Mouse (Mus musculus) neural tube, embryonic 13.5 days (tissue): Measurements from ENCODE around the gene Myh10. TPM values are rescaled to one million over a fixed set of nuclear protein-coding genes. Genes with fewer than 3 reads are reported as not detected.
A peak's percentile ranks its signal among the peaks of the same experiment; 100 is the strongest.

Experiments
- ATAC-seq: fragments of 200-750 bp; cut with Nextera tagmentation; 2 replicates; pipeline ENCODE4 v1.8.0; 2017; ENCODE audit warnings: low read depth, mild to moderate bottlenecking, moderate TSS enrichment, moderate library complexity
- H3K27ac ChIP-seq: fragments of 300-500 bp; sonication (generic); replicated peaks from 2 replicates; pipeline ENCODE4 v1.5.1; 2015; ENCODE audit warnings: moderate library complexity, mild to moderate bottlenecking, inconsistent platforms
- H3K27me3 ChIP-seq: fragments of 300-500 bp; sonication (generic); 2 replicates; pipeline ENCODE4 v1.6.1; 2015; ENCODE audit warnings: mild to moderate bottlenecking, inconsistent platforms
- H3K36me3 ChIP-seq: fragments of 300-500 bp; sonication (generic); 2 replicates; pipeline ENCODE4 v1.6.1; 2015; ENCODE audit warnings: mild to moderate bottlenecking, inconsistent platforms
- H3K4me1 ChIP-seq: fragments of 300-500 bp; sonication (generic); replicated peaks from 2 replicates; pipeline ENCODE4 v1.6.1; 2015; ENCODE audit warnings: inconsistent platforms
- H3K4me2 ChIP-seq: fragments of 300-500 bp; sonication (generic); 2 replicates; pipeline ENCODE4 v1.6.1; 2015; ENCODE audit warnings: inconsistent platforms, mild to moderate bottlenecking, moderate library complexity
- H3K4me3 ChIP-seq: fragments of 300-500 bp; sonication (generic); 2 replicates; pipeline ENCODE4 v1.5.1; 2015; ENCODE audit warnings: mild to moderate bottlenecking, inconsistent platforms
- H3K9ac ChIP-seq: fragments of 300-500 bp; sonication (generic); 2 replicates; pipeline ENCODE4 v1.6.1; 2015; ENCODE audit warnings: moderate library complexity, mild to moderate bottlenecking, inconsistent platforms
- H3K9me3 ChIP-seq: fragments of 300-500 bp; sonication (generic); 2 replicates; pipeline ENCODE4 v1.6.1; 2016; ENCODE audit warnings: inconsistent platforms
- WGBS: fragments of 180-500 bp; shearing (Covaris S2); methylation state at CpG from one replicate; pipeline ENCODE4 v1.1.7; 2015; 5-methylcytosine and 5-hydroxymethylcytosine counted together
- polyA plus RNA-seq: library from polyadenylated mRNA; unstranded; fragments of >200 nt; fragmentation: Nextera tagmentation; extraction: Ambion mirVana; gene quantifications from 2 replicates; pipeline ENCODE4 v1.2.1, GENCODE M21; 2015

The Myh10 gene
- polyA plus RNA-seq, 1 experiment from 2014 or later = 76.5 TPM

GRCm38 (mm10) chr11:68674071-68674470, 17.3 kb upstream of the Myh10 start:
- no peak for ATAC-seq
- no peak overlapping the region for H3K4me3 ChIP-seq
- H3K9me3 ChIP-seq = no peaks in the 10 kb centered on the region
- 80% methylated on average over 3 of the region's 3 CpGs for WGBS
- no peak overlapping the region for H3K27ac ChIP-seq
- no peak overlapping the region for H3K4me2 ChIP-seq
- no peaks in the 10 kb centered on the region for H3K4me1 ChIP-seq
- H3K9ac ChIP-seq = no peak overlapping the region
- H3K27me3 ChIP-seq = no peaks in the 10 kb centered on the region
- H3K36me3 ChIP-seq = no peaks in the 10 kb centered on the region

- no peaks in the 10 kb centered on the region for H3K9me3 ChIP-seq
- no peak overlapping the region for H3K27ac ChIP-seq
- no peak overlapping the region for H3K4me2 ChIP-seq
- WGBS = 76% methylated on average over 3 of the region's 3 CpGs
- no peaks in the 10 kb centered on the region for H3K4me1 ChIP-seq
- no peak overlapping the region for H3K4me3 ChIP-seq
- no peak for ATAC-seq
- no peaks in the 10 kb centered on the region for H3K36me3 ChIP-seq
- no peak overlapping the region for H3K9ac ChIP-seq
- H3K27me3 ChIP-seq = no peaks in the 10 kb centered on the region
Observed at GRCm38 (mm10) chr11:68674643-68675042, 16.7 kb upstream of the Myh10 start.

- no peaks in the 10 kb centered on the region for H3K27me3 ChIP-seq
- H3K4me2 ChIP-seq = no peak overlapping the region
- H3K9ac ChIP-seq = no peak overlapping the region
- no peaks in the 10 kb centered on the region for H3K36me3 ChIP-seq
- ATAC-seq = no peak
- WGBS = 89% methylated on average over 3 of the region's 3 CpGs
- H3K4me3 ChIP-seq = no peak overlapping the region
- H3K27ac ChIP-seq = no peak overlapping the region
- H3K4me1 ChIP-seq = no peaks in the 10 kb centered on the region
- no peaks in the 10 kb centered on the region for H3K9me3 ChIP-seq
Observed at GRCm38 (mm10) chr11:68675274-68675673, 16.1 kb upstream of the Myh10 start.

DNA sequence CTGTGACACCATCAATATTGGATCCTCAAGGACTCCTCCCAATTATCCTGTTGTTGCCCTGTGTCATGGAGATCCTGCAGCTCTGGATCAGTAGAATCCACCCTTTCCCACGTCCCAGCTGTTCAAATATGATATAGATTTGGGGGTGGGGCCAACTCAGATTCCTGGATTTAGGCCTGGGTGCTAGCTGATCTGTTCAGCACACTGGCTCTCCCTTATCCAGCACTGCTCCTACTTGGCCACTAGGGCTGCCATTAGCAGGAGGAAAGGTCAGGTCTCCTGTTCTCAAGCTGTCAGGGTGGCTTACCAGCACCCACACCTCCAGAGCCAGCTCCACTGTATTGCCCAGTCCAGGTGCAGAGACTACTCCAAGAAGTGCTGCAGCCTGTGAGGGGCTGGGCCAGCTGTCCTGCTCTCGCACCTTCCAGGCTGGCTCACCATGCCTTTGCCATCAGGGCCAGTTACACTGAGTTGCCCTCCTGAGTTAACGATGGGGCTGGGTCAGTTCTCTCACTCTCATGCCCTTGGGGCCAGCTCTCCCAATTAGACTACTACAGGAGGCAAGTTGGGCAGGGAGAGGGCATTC, 10.0 kb upstream of the Myh10 start:
- ATAC-seq = no peak
- no peaks in the 10 kb centered on the region for H3K27me3 ChIP-seq
- no peaks in the 10 kb centered on the region for H3K4me1 ChIP-seq
- no peak overlapping the region for H3K27ac ChIP-seq
- H3K4me2 ChIP-seq = no peak overlapping the region
- H3K4me3 ChIP-seq = no peak overlapping the region
- H3K9me3 ChIP-seq = no peaks in the 10 kb centered on the region
- 67% methylated on average over 3 of the region's 3 CpGs for WGBS
- no peak overlapping the region for H3K9ac ChIP-seq
- H3K36me3 ChIP-seq = no peaks in the 10 kb centered on the region

DNA sequence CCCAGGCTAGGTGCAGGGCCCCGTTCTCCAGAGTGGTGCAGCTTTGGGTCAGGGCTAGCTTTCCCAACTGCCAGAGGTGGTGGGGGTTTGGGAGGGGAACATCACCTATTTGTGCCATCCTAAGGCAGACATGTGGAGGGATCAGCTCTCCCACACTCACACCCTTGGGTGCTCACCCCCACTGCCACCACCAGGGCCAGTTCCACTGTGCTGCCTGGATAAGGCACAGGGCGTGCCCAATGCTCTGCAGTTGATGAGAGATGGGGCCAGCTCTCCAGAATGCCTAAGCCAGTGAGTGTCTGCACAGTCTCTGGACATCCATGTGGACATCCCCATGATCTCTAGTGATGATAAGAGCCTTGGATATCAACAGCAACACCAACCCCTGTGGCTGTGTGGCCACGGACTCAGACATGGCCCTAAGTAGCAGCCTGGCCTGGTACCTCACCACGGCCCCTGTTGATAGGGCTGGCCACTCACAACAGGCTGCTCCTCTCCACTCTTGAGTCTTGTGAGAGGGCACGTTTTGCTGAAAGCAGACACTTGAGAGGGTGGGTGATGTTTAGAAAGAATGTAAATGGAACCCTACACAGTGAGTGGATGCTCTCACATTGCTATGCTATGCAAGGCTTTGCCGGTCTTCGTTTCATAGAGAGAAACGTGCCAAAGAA, 9.1 kb upstream of the Myh10 start:
- no peak overlapping the region for H3K27ac ChIP-seq
- no peaks in the 10 kb centered on the region for H3K9me3 ChIP-seq

GRCm38 (mm10) chr11:68686001-68686400, 5.4 kb upstream of the Myh10 start:
- Histone ChIP-seq H3K9me3 (no peaks in the 10 kb centered on the region), H3K27ac (no peak overlapping the region), H3K27me3 (no peaks in the 10 kb centered on the region), H3K4me3 (no peak overlapping the region), H3K36me3 (no peaks in the 10 kb centered on the region), H3K4me2 (no peak overlapping the region), H3K4me1 (peaks cover 5% of the 10 kb centered on the region), H3K9ac (no peak overlapping the region)
- ATAC-seq = no peak
- 82% methylated on average over 5 of the region's 5 CpGs for WGBS

More for the DNA sequence above, 9.1 kb upstream of the Myh10 start:
- Histone ChIP-seq H3K4me2 (no peak overlapping the region), H3K4me3 (no peak overlapping the region), H3K9ac (no peak overlapping the region), H3K4me1 (no peaks in the 10 kb centered on the region), H3K36me3 (no peaks in the 10 kb centered on the region), H3K27me3 (no peaks in the 10 kb centered on the region)
- ATAC-seq = no peak
- WGBS = 87% methylated on average over 8 of the region's 8 CpGs

- ATAC-seq = no peak
- Histone ChIP-seq H3K4me1 (peaks cover 14% of the 10 kb centered on the region), H3K4me2 (no peak overlapping the region), H3K27me3 (no peaks in the 10 kb centered on the region), H3K4me3 (no peak overlapping the region), H3K9ac (no peak overlapping the region), H3K9me3 (no peaks in the 10 kb centered on the region), H3K36me3 (no peaks in the 10 kb centered on the region), H3K27ac (no peak overlapping the region)
- 71% methylated on average over 1 of the region's 1 CpGs for WGBS
Observed at GRCm38 (mm10) chr11:68689304-68689703, 2.1 kb upstream of the Myh10 start.

DNA sequence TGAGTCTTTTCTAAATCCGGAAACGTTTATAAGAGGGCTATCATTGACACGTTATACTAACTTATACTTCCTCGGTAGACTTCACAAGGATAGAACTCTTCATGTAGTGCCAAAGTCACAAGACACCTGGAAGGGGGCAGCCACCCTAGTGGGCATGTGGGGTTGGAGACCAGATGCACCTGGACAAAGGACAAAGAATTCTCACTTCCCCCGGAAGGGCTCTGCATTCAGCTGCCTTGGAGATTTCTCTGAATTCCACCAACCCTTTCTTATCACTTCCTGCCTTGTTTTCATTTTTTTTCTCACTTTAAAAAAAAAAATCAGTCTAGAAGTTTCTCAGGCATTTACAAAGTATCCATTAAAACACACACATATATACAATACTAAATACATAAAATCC, 894 bp upstream of the Myh10 start:
- 69% methylated on average over 5 of the region's 5 CpGs for WGBS
- H3K4me2 ChIP-seq = 0 out of 2 replicates have a peak overlapping the region, but pooled peaks have one; percentile 4
- H3K4me3 ChIP-seq = no peak overlapping the region

GRCm38 (mm10) chr11:68692010-68692692, 792 bp downstream of the Myh10 start:
- peak overlapping the region; percentile 71 for H3K4me2 ChIP-seq

More for the DNA sequence above, 894 bp upstream of the Myh10 start:
- Histone ChIP-seq H3K9me3 (no peaks in the 10 kb centered on the region), H3K27me3 (no peaks in the 10 kb centered on the region), H3K36me3 (no peaks in the 10 kb centered on the region), H3K4me1 (peaks cover 25% of the 10 kb centered on the region), H3K27ac (no peak overlapping the region), H3K9ac (no peak overlapping the region)
- no peak for ATAC-seq

DNA sequence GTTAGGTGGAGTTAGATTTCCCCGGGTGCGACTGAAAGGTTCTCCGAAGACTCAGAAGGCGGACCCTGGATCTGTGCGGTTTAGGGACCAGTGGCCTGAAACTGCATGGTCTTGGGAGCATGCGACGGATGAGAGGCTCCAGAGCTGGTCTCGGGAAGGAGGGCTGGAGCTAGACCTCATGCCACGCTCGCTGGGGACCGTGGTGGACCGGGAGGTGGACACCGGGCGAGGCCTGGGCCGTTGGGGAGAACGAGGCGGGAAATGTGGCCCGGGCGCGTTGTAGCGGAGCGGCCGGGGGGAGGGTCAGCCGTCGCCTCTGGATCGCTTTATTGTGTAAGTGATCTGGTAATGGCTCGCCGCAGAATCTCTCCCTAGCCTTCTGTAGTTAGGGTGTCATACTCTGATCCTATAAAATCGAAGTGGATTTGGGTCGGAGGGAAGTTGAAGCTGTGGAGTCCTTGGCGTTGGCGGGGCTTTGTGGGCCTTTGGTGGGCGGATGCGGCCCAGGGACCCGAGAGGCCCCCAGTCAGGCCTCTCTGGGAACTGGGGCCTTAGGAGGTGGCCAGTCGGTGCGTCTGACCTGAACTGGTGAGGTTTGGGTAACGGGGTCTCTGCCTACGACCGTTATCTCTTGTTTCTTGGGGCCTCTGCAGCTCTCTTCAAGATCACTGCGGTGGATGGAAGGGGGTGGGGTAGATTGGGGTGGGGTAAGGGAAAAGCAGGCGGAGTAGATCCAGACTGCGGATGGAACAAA, 1.5 kb downstream of the Myh10 start:
- Histone ChIP-seq H3K9me3 (no peaks in the 10 kb centered on the region), H3K4me1 (peaks cover 28% of the 10 kb centered on the region), H3K27ac (peak overlapping the region; percentile 99), H3K9ac (peak overlapping the region; percentile 97), H3K4me2 (peak overlapping the region; percentile 71), H3K36me3 (no peaks in the 10 kb centered on the region), H3K27me3 (no peaks in the 10 kb centered on the region), H3K4me3 (peak overlapping the region; percentile 80)
- peak; percentile 1; the same call in 1 of the 2 replicates for ATAC-seq
- under 1% methylated on average over 43 of the region's 43 CpGs for WGBS

More at GRCm38 (mm10) chr11:68692010-68692692, 792 bp downstream of the Myh10 start:
- peak overlapping the region; percentile 97 for H3K9ac ChIP-seq
- peak; percentile 42 for ATAC-seq
- H3K9me3 ChIP-seq = no peaks in the 10 kb centered on the region
- peak overlapping the region; percentile 99 for H3K27ac ChIP-seq
- H3K4me3 ChIP-seq = peak overlapping the region; percentile 80
- no peaks in the 10 kb centered on the region for H3K36me3 ChIP-seq
- under 1% methylated on average over 34 of the region's 34 CpGs for WGBS
- H3K27me3 ChIP-seq = no peaks in the 10 kb centered on the region
- H3K4me1 ChIP-seq = peaks cover 28% of the 10 kb centered on the region

DNA sequence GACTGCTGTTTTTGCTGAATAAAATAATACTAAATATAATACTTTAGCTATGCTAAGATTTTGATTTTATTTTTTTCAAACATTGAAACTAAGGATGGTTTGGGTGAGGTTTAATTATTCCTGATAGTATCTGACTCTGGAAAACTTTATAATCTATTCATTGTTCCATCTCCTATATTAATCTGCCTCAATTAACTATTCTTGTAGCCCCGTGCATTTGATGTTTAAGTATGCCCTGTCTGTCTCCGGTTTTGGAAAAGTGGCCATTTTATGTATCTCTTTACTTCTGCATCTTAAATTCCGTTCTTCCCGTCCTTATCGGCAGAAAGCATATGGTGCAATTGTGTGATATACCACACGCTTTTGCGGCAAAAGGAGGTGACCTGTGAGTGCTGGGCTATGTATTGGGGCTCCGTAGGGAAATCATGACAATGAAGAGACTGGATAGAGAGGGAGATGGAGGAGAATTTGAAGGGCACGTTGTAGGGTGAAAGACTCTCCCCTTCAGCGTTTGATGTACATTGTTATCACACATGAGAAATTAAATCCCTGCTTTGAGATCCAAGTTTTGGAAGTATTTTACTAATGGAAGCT, 2.2 kb downstream of the Myh10 start:
- H3K27me3 ChIP-seq = no peaks in the 10 kb centered on the region
- peak overlapping the region; percentile 97 for H3K9ac ChIP-seq
- no peak for ATAC-seq
- H3K4me1 ChIP-seq = peaks cover 28% of the 10 kb centered on the region
- peak overlapping the region; percentile 99 for H3K27ac ChIP-seq
- H3K36me3 ChIP-seq = no peaks in the 10 kb centered on the region
- H3K4me3 ChIP-seq = peak overlapping the region; percentile 80
- H3K9me3 ChIP-seq = no peaks in the 10 kb centered on the region
- 8% methylated on average over 10 of the region's 10 CpGs for WGBS
- H3K4me2 ChIP-seq = peak overlapping the region; percentile 71
